Mouse (Mus musculus) CH12.LX (cell line): ENCODE data around the gene Cebpg. TPM values are rescaled to one million over a fixed set of nuclear protein-coding genes. Genes with fewer than 3 reads are reported as not detected.

Source experiments
- DNase-seq: peaks from one replicate; pipeline ENCODE4 v3.0.0-alpha.2; 2013; ENCODE audit errors: extremely low read depth
- H3K27ac ChIP-seq: 2 replicates; pipeline ENCODE4 v1.5.1; 2012; ENCODE audit warnings: low read depth, mild to moderate bottlenecking, control low read depth, moderate library complexity; ENCODE audit not compliant: insufficient read depth
- H3K27me3 ChIP-seq: replicated peaks from 2 replicates; pipeline ENCODE3; 2012; ENCODE audit warnings: inconsistent platforms
- H3K36me3 ChIP-seq, 2 experiments: replicated peaks in 1 of 2; 2 replicates each; pipeline versions ENCODE3 to v1.6.1; 2012; ENCODE audit warnings: inconsistent platforms in 1 of 2, low read length in 1 of 2, mild to moderate bottlenecking in 1 of 2, mixed read lengths in 1 of 2, moderate library complexity in 1 of 2; ENCODE audit not compliant: control insufficient read depth in 1 of 2, insufficient read depth in 1 of 2
- H3K4me1 ChIP-seq, 2 experiments: 2 replicates each; pipeline ENCODE4 v1.6.1; 2012; ENCODE audit warnings: inconsistent platforms in 1 of 2, moderate library complexity in 1 of 2; ENCODE audit not compliant: insufficient read depth in 2 of 2, control insufficient read depth in 1 of 2
- H3K4me2 ChIP-seq: 2 replicates; pipeline ENCODE4 v1.6.1; 2012; ENCODE audit warnings: low read depth, mild to moderate bottlenecking, control low read depth; ENCODE audit not compliant: poor library complexity, insufficient read depth, severe bottlenecking
- H3K4me3 ChIP-seq, 3 experiments: fragments of 150-350 bp in 1 of 3; sonication (generic) in 1 of 3; replicated peaks in 1 of 3; 2 replicates each; pipeline versions ENCODE3 to v1.5.1; 2011 to 2012; ENCODE audit warnings: low read depth in 2 of 3, low read length in 2 of 3, mild to moderate bottlenecking in 2 of 3, moderate library complexity in 2 of 3, control low read depth in 1 of 3, improper control_type of control experiment in 1 of 3, inconsistent platforms in 1 of 3, mixed read lengths in 1 of 3; ENCODE audit not compliant: poor library complexity in 1 of 3
- H3K79me2 ChIP-seq: replicated peaks from 2 replicates; pipeline ENCODE4 v1.6.1; 2012; ENCODE audit warnings: mild to moderate bottlenecking, moderate library complexity; ENCODE audit not compliant: control insufficient read depth, poor library complexity, insufficient read depth, severe bottlenecking; ENCODE audit errors: extremely low read depth
- H3K9ac ChIP-seq: 2 replicates; pipeline ENCODE4 v1.6.1; 2012; ENCODE audit warnings: low read depth, mild to moderate bottlenecking, control low read depth, moderate library complexity; ENCODE audit not compliant: insufficient read depth
- H3K9me3 ChIP-seq: replicated peaks from 2 replicates; pipeline ENCODE3; 2012; ENCODE audit warnings: low read length, inconsistent platforms, mixed read lengths
- CTCF ChIP-seq, 2 experiments: IDR thresholded peaks in 1 of 2; conservative IDR thresholded peaks in 1 of 2; 2 replicates each; pipeline ENCODE4 v1.5.1; 2011 to 2012; ENCODE audit warnings: low read depth in 2 of 2, low read length in 2 of 2, improper control_type of control experiment in 1 of 2, inconsistent platforms in 1 of 2, mild to moderate bottlenecking in 1 of 2, moderate library complexity in 1 of 2
- E2F4 ChIP-seq: IDR thresholded peaks from 2 replicates; pipeline ENCODE4 v1.6.1; 2011; ENCODE audit warnings: low read depth, low read length, improper control_type of control experiment; ENCODE audit not compliant: insufficient replicate concordance
- ELF1 ChIP-seq: IDR thresholded peaks from 2 replicates; pipeline ENCODE4 v1.6.1; 2014; ENCODE audit warnings: low read depth, mild to moderate bottlenecking, inconsistent platforms, low read length, improper control_type of control experiment
- EP300 ChIP-seq: IDR thresholded peaks from 2 replicates; pipeline ENCODE4 v1.6.1; 2011; ENCODE audit warnings: low read length, improper control_type of control experiment
- ETS1 ChIP-seq: conservative IDR thresholded peaks from 2 replicates; pipeline ENCODE4 v1.6.1; 2012; ENCODE audit warnings: low read depth, mild to moderate bottlenecking, inconsistent platforms, low read length, improper control_type of control experiment, moderate library complexity
- HCFC1 ChIP-seq: IDR thresholded peaks from 2 replicates; pipeline ENCODE4 v1.6.1; 2012; ENCODE audit warnings: low read depth, mild to moderate bottlenecking, inconsistent platforms, low read length, improper control_type of control experiment
- IRF4 ChIP-seq: IDR thresholded peaks from 2 replicates; pipeline ENCODE4 v1.6.1; 2014; ENCODE audit warnings: low read depth, mild to moderate bottlenecking, inconsistent platforms, low read length, improper control_type of control experiment
- JUND ChIP-seq: conservative IDR thresholded peaks from 2 replicates; pipeline ENCODE4 v1.6.1; 2011; ENCODE audit warnings: low read depth, low read length, improper control_type of control experiment
- MEF2A ChIP-seq: IDR thresholded peaks from 2 replicates; pipeline ENCODE4 v1.6.1; 2014; ENCODE audit warnings: low read depth, mild to moderate bottlenecking, inconsistent platforms, low read length, improper control_type of control experiment, borderline replicate concordance
- MXI1 ChIP-seq: IDR thresholded peaks from 2 replicates; pipeline ENCODE4 v1.6.1; 2011; ENCODE audit warnings: mild to moderate bottlenecking, low read depth, low read length, improper control_type of control experiment
- MYC ChIP-seq: IDR thresholded peaks from 2 replicates; pipeline ENCODE4 v1.6.1; 2011; ENCODE audit warnings: low read depth, mild to moderate bottlenecking, improper control_type of control experiment, low read length
- NELFE ChIP-seq: IDR thresholded peaks from 2 replicates; pipeline ENCODE4 v1.6.1; 2011; ENCODE audit warnings: low read depth, low read length, improper control_type of control experiment
- NRF1 ChIP-seq: IDR thresholded peaks from 2 replicates; pipeline ENCODE4 v1.6.1; 2014; ENCODE audit warnings: low read depth, mild to moderate bottlenecking, inconsistent platforms, low read length, improper control_type of control experiment, moderate library complexity
- PAX5 ChIP-seq: IDR thresholded peaks from 2 replicates; pipeline ENCODE4 v1.6.1; 2012; ENCODE audit warnings: low read length, inconsistent platforms, mixed read lengths
- POLR2A ChIP-seq: IDR thresholded peaks from 2 replicates; pipeline ENCODE4 v1.6.1; 2011; ENCODE audit warnings: low read depth, mild to moderate bottlenecking, improper control_type of control experiment, low read length
- RCOR1 ChIP-seq: conservative IDR thresholded peaks from 2 replicates; pipeline ENCODE4 v1.6.1; 2012; ENCODE audit warnings: low read depth, mild to moderate bottlenecking, inconsistent platforms, low read length, improper control_type of control experiment
- SIN3A ChIP-seq: IDR thresholded peaks from 2 replicates; pipeline ENCODE4 v1.6.1; 2012; ENCODE audit warnings: low read length, improper control_type of control experiment, inconsistent platforms
- ZC3H11A ChIP-seq: IDR thresholded peaks from 2 replicates; pipeline ENCODE4 v1.6.1; 2012; ENCODE audit warnings: low read depth, mild to moderate bottlenecking, inconsistent platforms, low read length, improper control_type of control experiment
- ZKSCAN1 ChIP-seq: IDR thresholded peaks from 2 replicates; pipeline ENCODE4 v1.6.1; 2012; ENCODE audit warnings: low read depth, inconsistent platforms, low read length, improper control_type of control experiment, borderline replicate concordance
- ZNF384 ChIP-seq: IDR thresholded peaks from 2 replicates; pipeline ENCODE4 v1.6.1; 2012; ENCODE audit warnings: low read depth, low read length, improper control_type of control experiment, inconsistent platforms
- dilution Hi-C: fragments of 300-500 bp; cut with MboI; formaldehyde crosslinking; loops from 2 replicates; pipeline ENCODE4 v1.14.3; 2020; ENCODE audit warnings: low sequenced_read_pairs; ENCODE audit not compliant: extremely low pct_unique_long_range_greater_than_20kb, extremely low pct_ligation_motif_present
- in situ Hi-C: fragments of 300-500 bp; cut with MboI; formaldehyde crosslinking; loops from 3 replicates; pipeline ENCODE4 v1.14.3; 2019; ENCODE audit warnings: low sequenced_read_pairs, low pct_ligation_motif_present, low pct_unique_long_range_greater_than_20kb, mixed read lengths
- polyA plus RNA-seq: library from polyadenylated mRNA; unstranded; fragments of >175 nt; gene quantifications from 2 replicates; pipeline ENCODE4 v1.2.1, GENCODE M21; 2012; ENCODE audit warnings: low read depth; ENCODE audit not compliant: insufficient read length
- total RNA-seq, 2 experiments: library from RNA; depleted of rRNA; stranded (reverse); fragments of 300-350 nt in 1 of 2; fragments of >200 nt in 1 of 2; gene quantifications; 2 replicates each; pipeline ENCODE4 v1.2.3; 2012 to 2014

The Cebpg gene
- total and polyA plus RNA-seq, 3 experiments = 23.5 to 34.6 (median 25.3) TPM

DNA sequence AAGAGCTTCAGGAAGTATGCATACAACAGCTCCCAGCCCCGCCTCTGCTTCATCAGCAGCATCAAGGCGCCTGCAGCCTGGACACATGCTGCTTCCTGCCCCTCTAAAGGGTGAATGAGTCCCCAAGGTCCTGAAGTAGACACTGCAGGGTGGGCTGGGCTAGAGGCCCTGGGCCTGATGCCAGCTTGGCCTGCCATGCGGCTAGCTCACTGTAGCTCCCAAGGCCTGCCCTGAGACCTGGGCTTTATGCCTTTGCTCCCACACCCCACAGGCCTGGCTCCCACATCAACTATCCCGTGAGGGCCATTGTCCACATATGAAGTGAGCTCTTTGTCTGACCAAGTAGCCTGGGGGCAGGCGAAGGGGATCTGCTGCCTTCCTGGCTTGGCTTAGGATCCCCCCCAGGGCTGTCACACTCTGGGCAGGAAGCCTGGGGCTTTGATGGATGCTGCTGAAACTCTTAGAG lies 20.1 kb downstream of the Cebpg start:
- Histone ChIP-seq H3K27ac (no peak overlapping the region), H3K9ac (no peak overlapping the region), H3K4me2 (no peak overlapping the region), H3K4me1 (no peaks in the 10 kb centered on the region), H3K4me3 (no peak overlapping the region), H3K27me3 (no peaks in the 10 kb centered on the region), H3K79me2 (no peaks in the 10 kb centered on the region), H3K9me3 (no peaks in the 10 kb centered on the region)
- in situ Hi-C loops (no loop called here), dilution Hi-C loops (no loop called here)
- DNase-seq = no peak
- no peak for TF ChIP-seq NRF1
- no peak for TF ChIP-seq CTCF (conservative IDR thresholded peaks at IDR 0.05 in 1 of 2, IDR thresholded peaks at IDR 0.05 in 1 of 2; ENCODE audit: low read depth in 2 of 2, low read length in 2 of 2)
- TF ChIP-seq ZC3H11A = no peak
- no peak for TF ChIP-seq MXI1
- no peak for TF ChIP-seq NELFE
- TF ChIP-seq ZNF384 = no peak
- TF ChIP-seq PAX5 = no peak
- TF ChIP-seq POLR2A = no peak
- TF ChIP-seq, all 38 proteins: peak for 0
- peaks cover 58 to 92% of the 10 kb centered on the region in 2 experiments for H3K36me3 ChIP-seq

DNA sequence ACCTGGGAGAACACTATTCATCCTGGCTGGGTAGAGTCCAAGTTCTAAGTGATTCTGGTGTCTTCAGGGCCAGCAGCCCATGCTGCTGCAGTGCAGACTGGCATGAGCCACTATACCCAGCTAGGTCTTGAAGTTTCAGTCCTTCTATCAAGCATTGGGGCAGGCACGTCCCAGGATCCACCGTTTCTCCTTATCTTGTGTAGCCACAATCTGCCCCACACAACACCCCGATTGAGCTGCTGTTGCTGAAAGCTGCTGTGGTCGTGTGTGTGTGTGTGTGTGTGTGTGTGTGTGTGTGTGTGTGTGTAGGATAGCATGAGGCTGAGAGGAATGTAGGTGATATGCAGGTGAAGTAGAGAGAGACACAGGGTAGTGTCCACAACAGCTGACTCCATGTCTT lies 20.8 kb downstream of the Cebpg start:
- H3K4me2 ChIP-seq = no peak overlapping the region
- no peak for DNase-seq
- in situ Hi-C loops (no loop called here), dilution Hi-C loops (no loop called here)
- TF ChIP-seq RCOR1 (no peak), JUND (no peak), EP300 (no peak), E2F4 (no peak), ZKSCAN1 (no peak), CTCF (conservative IDR thresholded peaks at IDR 0.05 in 1 of 2, IDR thresholded peaks at IDR 0.05 in 1 of 2; ENCODE audit: low read depth in 2 of 2, low read length in 2 of 2) (no peak), SIN3A (no peak), PAX5 (no peak), MYC (no peak), HCFC1 (no peak), MEF2A (no peak), ZC3H11A (no peak), ELF1 (no peak), ZNF384 (no peak), ETS1 (no peak), POLR2A (no peak), IRF4 (no peak)
- no peak overlapping the region for H3K27ac ChIP-seq
- H3K4me1 ChIP-seq = no peaks in the 10 kb centered on the region
- H3K36me3 ChIP-seq = peaks cover 54 to 92% of the 10 kb centered on the region in 2 experiments
- no peaks in the 10 kb centered on the region for H3K27me3 ChIP-seq
- H3K9me3 ChIP-seq = no peaks in the 10 kb centered on the region
- H3K9ac ChIP-seq = no peak overlapping the region
- H3K4me3 ChIP-seq = no peak overlapping the region
- no peaks in the 10 kb centered on the region for H3K79me2 ChIP-seq
